Mouse (Mus musculus) MEL (cell line): ENCODE measurements around the gene Pla1a.

Experiments used
- CTCF ChIP-seq, 3 experiments: IDR thresholded peaks in 2 of 3; conservative IDR thresholded peaks in 1 of 3; 2 replicates each; pipeline ENCODE4 v1.5.1; 2011 to 2012; ENCODE audit warnings: low read length in 3 of 3, low read depth in 2 of 3, mild to moderate bottlenecking in 2 of 3, improper control_type of control experiment in 1 of 3, inconsistent platforms in 1 of 3, mixed read lengths in 1 of 3, moderate library complexity in 1 of 3; ENCODE audit not compliant: control insufficient read depth in 1 of 3, insufficient read depth in 1 of 3, poor library complexity in 1 of 3, severe bottlenecking in 1 of 3
- ELF1 ChIP-seq: IDR thresholded peaks from 2 replicates; pipeline ENCODE4 v1.6.1; 2014; ENCODE audit warnings: low read depth, mild to moderate bottlenecking, inconsistent platforms, low read length, improper control_type of control experiment, moderate library complexity
- EP300 ChIP-seq, 2 experiments: IDR thresholded peaks; 2 replicates each; pipeline ENCODE4 v1.6.1; 2011; ENCODE audit warnings: improper control_type of control experiment in 2 of 2, low read length in 2 of 2, low read depth in 1 of 2, mild to moderate bottlenecking in 1 of 2
- JUND ChIP-seq: IDR thresholded peaks from 2 replicates; pipeline ENCODE4 v1.6.1; 2011; ENCODE audit warnings: low read depth, mild to moderate bottlenecking, improper control_type of control experiment, low read length
- MXI1 ChIP-seq: IDR thresholded peaks from 2 replicates; pipeline ENCODE4 v1.6.1; 2011; ENCODE audit warnings: mild to moderate bottlenecking, low read depth, low read length, improper control_type of control experiment
- MYB ChIP-seq: IDR thresholded peaks from 2 replicates; pipeline ENCODE4 v1.6.1; 2011; ENCODE audit warnings: mild to moderate bottlenecking, low read depth, low read length, improper control_type of control experiment
- NRF1 ChIP-seq: IDR thresholded peaks from 2 replicates; pipeline ENCODE4 v1.6.1; 2014; ENCODE audit warnings: low read depth, mild to moderate bottlenecking, inconsistent platforms, low read length, improper control_type of control experiment, moderate library complexity; ENCODE audit not compliant: poor library complexity, insufficient read depth, severe bottlenecking
- POLR2A ChIP-seq, 2 experiments: IDR thresholded peaks; 2 replicates each; pipeline ENCODE4 v1.6.1; 2011 to 2012; ENCODE audit warnings: low read length in 2 of 2, mild to moderate bottlenecking in 2 of 2, control low read depth in 1 of 2, improper control_type of control experiment in 1 of 2, low read depth in 1 of 2, moderate library complexity in 1 of 2; ENCODE audit not compliant: control insufficient read depth in 1 of 2, insufficient read depth in 1 of 2, poor library complexity in 1 of 2
- POLR2AphosphoS2 ChIP-seq: IDR thresholded peaks from 2 replicates; pipeline ENCODE4 v1.6.1; 2011; ENCODE audit warnings: low read length, improper control_type of control experiment
- RAD21 ChIP-seq: IDR thresholded peaks from 2 replicates; pipeline ENCODE4 v1.6.1; 2011; ENCODE audit warnings: mild to moderate bottlenecking, low read depth, low read length, improper control_type of control experiment
- ZKSCAN1 ChIP-seq: IDR thresholded peaks from 2 replicates; pipeline ENCODE4 v1.6.1; 2012; ENCODE audit warnings: low read depth, mild to moderate bottlenecking, inconsistent platforms, low read length, improper control_type of control experiment, moderate library complexity

- no peak for TF ChIP-seq POLR2A (IDR thresholded peaks at IDR 0.05; ENCODE audit: control insufficient read depth in 1 of 2, insufficient read depth in 1 of 2, low read depth in 1 of 2, low read length in 2 of 2, poor library complexity in 1 of 2)
- TF ChIP-seq ZKSCAN1, result no peak
- no peak for TF ChIP-seq CTCF (IDR thresholded peaks at IDR 0.05 in 2 of 3, conservative IDR thresholded peaks at IDR 0.05 in 1 of 3; ENCODE audit: control insufficient read depth in 1 of 3, insufficient read depth in 1 of 3, low read depth in 2 of 3, low read length in 3 of 3, poor library complexity in 1 of 3, severe bottlenecking in 1 of 3)
- TF ChIP-seq RAD21, result no peak
- no peak for TF ChIP-seq ELF1
- TF ChIP-seq EP300 (IDR thresholded peaks at IDR 0.05; ENCODE audit: low read depth in 1 of 2, low read length in 2 of 2), result no peak
- TF ChIP-seq MXI1, result no peak
- TF ChIP-seq POLR2AphosphoS2, result no peak
- no peak for TF ChIP-seq MYB
- TF ChIP-seq JUND, result no peak
- no peak for TF ChIP-seq NRF1
These were observed 21.7 kb upstream of the Pla1a start for GRCm38 (mm10) chr16:38454533-38455254.
